Mouse (Mus musculus): Measurements from ENCODE around the gene Hdx. TPM values are rescaled to one million over a fixed set of nuclear protein-coding genes. Genes with fewer than 3 reads are reported as not detected.

Gene Hdx
- polyA plus RNA-seq, 1 experiment: not detected

DNA sequence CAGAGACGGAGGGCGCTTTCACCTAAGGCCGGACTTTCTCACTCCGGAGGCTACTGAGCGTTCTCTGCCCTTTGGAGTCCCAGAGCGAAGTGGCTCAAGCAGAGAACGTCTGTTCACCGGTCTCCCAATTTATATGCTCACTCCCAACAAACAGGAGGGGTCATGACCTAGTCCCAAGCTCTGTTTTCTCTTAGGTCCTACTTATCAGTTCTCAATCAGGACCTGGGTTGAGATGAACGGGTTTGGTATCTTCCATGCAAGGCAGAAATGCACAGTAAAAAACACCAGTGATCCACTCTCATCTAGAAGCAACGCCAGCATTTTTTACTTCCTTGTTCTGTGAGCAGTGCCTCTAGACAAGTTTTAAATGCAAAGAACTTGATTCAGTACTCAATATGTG, 159.0 kb downstream of the Hdx start, which contains the start of gene Rps6ka6:
TSS of gene Rps6ka6 (minus strand) at position 101 of the 400 bp plus-strand sequence.
- Histone ChIP-seq H3K4me1 (ENCODE audit: control insufficient read depth, insufficient read depth, low read length) (no peaks in the 10 kb centered on the region), H3K27ac (ENCODE audit: insufficient read depth, low read depth, low read length) (no peak within 1 kb of the TSS), H3K4me3 (ENCODE audit: insufficient read depth, low read length) (no peak within 1 kb of the TSS)
- TF ChIP-seq CTCF (IDR thresholded peaks at IDR 0.05; ENCODE audit: low read depth, low read length): no peak
- TF ChIP-seq POLR2A (IDR thresholded peaks at IDR 0.05; ENCODE audit: borderline replicate concordance, low read depth, low read length): no peak

Other genes with a start within 250 kb of the Hdx start
- gene Rps6ka6, start 159.1 kb downstream of the Hdx start, polyA plus RNA-seq (2012; ENCODE audit: insufficient read depth, insufficient read length, missing spikeins): not detected in 2 replicates
- gene Gm45194, start 194.3 kb upstream of the Hdx start, polyA plus RNA-seq (2012; ENCODE audit: insufficient read depth, insufficient read length, missing spikeins): not detected in 2 replicates

All from bone marrow macrophage, adult 2 months (primary cell).